Comparison of ENCODE assay signal across 15 mouse cellular contexts in genomic region chr2:51073040-51073594, GRCm38 (mm10).
DNase-seq lines count a peak whose midpoint lies in the region; ATAC-seq lines count a peak whose summit lies in the region.
"Had no signal": no experiment of that assay in that cellular context is flagged by ENCODE, and none has a peak within 500 bp of the region (broad histone marks: within the 10 kb centered on the region; RNA-seq: fewer than 3 reads in every experiment).

No protein-coding gene starts in this region.

- H3K27me3 ChIP-seq in liver, embryonic 11.5 days (replicated peaks; ENCODE audit: control insufficient read depth, insufficient read depth, low read length): no peaks in the 10 kb centered on the region
- H3K27me3 ChIP-seq in intestine, embryonic 14.5 days (replicated peaks; ENCODE audit: control insufficient read depth, insufficient read depth, low read length): no peaks in the 10 kb centered on the region
- no peaks in the 10 kb centered on the region for H3K27me3 ChIP-seq in stomach, embryonic 15.5 days (replicated peaks)
- H3K27me3 ChIP-seq: embryonic facial prominence, embryonic 12.5 days; forebrain, embryonic 13.5 days; midbrain, embryonic 12.5 days had no signal

- no peak overlapping the region for H3K9ac ChIP-seq in liver, embryonic 11.5 days (ENCODE audit: low read depth, low read length)
- H3K9ac ChIP-seq in intestine, embryonic 14.5 days (ENCODE audit: low read length): no peak overlapping the region
- H3K9ac ChIP-seq in stomach, embryonic 15.5 days: no peak overlapping the region
- H3K9ac ChIP-seq: embryonic facial prominence, embryonic 12.5 days; forebrain, embryonic 13.5 days; midbrain, embryonic 12.5 days had no signal

- H3K4me3 ChIP-seq in liver, embryonic 11.5 days (ENCODE audit: low read depth, low read length): no peak overlapping the region
- no peak overlapping the region for H3K4me3 ChIP-seq in intestine, embryonic 14.5 days (ENCODE audit: low read depth, low read length)
- no peak overlapping the region for H3K4me3 ChIP-seq in stomach, embryonic 15.5 days (replicated peaks)
- H3K4me3 ChIP-seq: embryonic facial prominence, embryonic 12.5 days; forebrain, embryonic 13.5 days; left cerebral cortex, adult 2 months; midbrain, embryonic 12.5 days had no signal

- H3K27ac ChIP-seq in liver, embryonic 11.5 days (ENCODE audit: low read depth, low read length): no peak overlapping the region
- H3K27ac ChIP-seq in intestine, embryonic 14.5 days (ENCODE audit: low read depth): no peak overlapping the region
- no peak overlapping the region for H3K27ac ChIP-seq in stomach, embryonic 15.5 days
- H3K27ac ChIP-seq: embryonic facial prominence, embryonic 12.5 days; forebrain, embryonic 13.5 days; hindbrain, postnatal 0 days; left cerebral cortex, adult 2 months; midbrain, embryonic 12.5 days had no signal

- H3K9me3 ChIP-seq in liver, embryonic 11.5 days (ENCODE audit: control insufficient read depth, low read length): no peaks in the 10 kb centered on the region
- H3K9me3 ChIP-seq in intestine, embryonic 14.5 days (ENCODE audit: control insufficient read depth, low read length): no peaks in the 10 kb centered on the region
- no peaks in the 10 kb centered on the region for H3K9me3 ChIP-seq in stomach, embryonic 15.5 days
- H3K9me3 ChIP-seq: embryonic facial prominence, embryonic 12.5 days; forebrain, embryonic 13.5 days; midbrain, embryonic 12.5 days had no signal

- 47% methylated on average over 14 of the region's 14 CpGs for WGBS in liver, embryonic 11.5 days
- WGBS in intestine, embryonic 14.5 days: 58% methylated on average over 14 of the region's 14 CpGs
- 56% methylated on average over 14 of the region's 14 CpGs for WGBS in stomach, embryonic 15.5 days

- no peaks in the 10 kb centered on the region for H3K4me1 ChIP-seq in liver, embryonic 11.5 days (replicated peaks; ENCODE audit: control insufficient read depth, insufficient read depth, low read length)
- peaks cover 5% of the 10 kb centered on the region for H3K4me1 ChIP-seq in intestine, embryonic 14.5 days (replicated peaks; ENCODE audit: control insufficient read depth, insufficient read depth, low read length)
- no peaks in the 10 kb centered on the region for H3K4me1 ChIP-seq in stomach, embryonic 15.5 days
- H3K4me1 ChIP-seq: embryonic facial prominence, embryonic 12.5 days had no signal

- peak overlapping the region; percentile 34 for H3K4me2 ChIP-seq in liver, embryonic 11.5 days
- peak overlapping the region; percentile 20 for H3K4me2 ChIP-seq in intestine, embryonic 14.5 days (ENCODE audit: low read length)
- H3K4me2 ChIP-seq in stomach, embryonic 15.5 days: peak overlapping the region; percentile 25; the same call in 1 of the 2 replicates
- H3K4me2 ChIP-seq: embryonic facial prominence, embryonic 12.5 days; forebrain, embryonic 13.5 days; midbrain, embryonic 12.5 days had no signal

- DNase-seq in liver, embryonic 11.5 days (ENCODE audit: low spot score): no peak
- no peak for DNase-seq in liver
- DNase-seq in ZHBTc4 (ENCODE audit: low read depth, low spot score): peak; percentile 73
- peak; percentile 49 for DNase-seq in intestine, embryonic 14.5 days (ENCODE audit: low spot score)
- no peak for DNase-seq in right cerebral cortex, postnatal 25 days
- DNase-seq: cerebellum, postnatal 10 days; kidney, postnatal 10 days; thymus, postnatal 4 days had no signal

- no peak for ATAC-seq in liver, embryonic 11.5 days (replicated peaks; ENCODE audit: low FRiP score)
- ATAC-seq in intestine, embryonic 14.5 days (replicated peaks; ENCODE audit: low FRiP score, low TSS enrichment, low read depth): no peak
- no peak for ATAC-seq in stomach, embryonic 15.5 days (ENCODE audit: insufficient read depth, low FRiP score, low read depth)
- no peak for ATAC-seq in activated CD4-positive, CD25-positive, alpha-beta regulatory T cell, adult 4 months
- ATAC-seq: forebrain, embryonic 13.5 days; hindbrain, postnatal 0 days had no signal

- no peaks in the 10 kb centered on the region for H3K36me3 ChIP-seq in liver, embryonic 11.5 days (ENCODE audit: control insufficient read depth, insufficient read depth, low read length)
- no peaks in the 10 kb centered on the region for H3K36me3 ChIP-seq in intestine, embryonic 14.5 days (ENCODE audit: control insufficient read depth, insufficient read depth, low read length)
- H3K36me3 ChIP-seq in stomach, embryonic 15.5 days: no peaks in the 10 kb centered on the region
- H3K36me3 ChIP-seq: embryonic facial prominence, embryonic 12.5 days; midbrain, embryonic 12.5 days had no signal

Comparison
In these comparisons a context has a peak if more than half of its experiments do, and no peak if none do; other contexts are left out.
1. DNase-seq: peak in ZHBTc4 (single experiment) and intestine, embryonic 14.5 days (single experiment); none in liver, embryonic 11.5 days (single experiment), liver (single experiment) and right cerebral cortex, postnatal 25 days (single experiment).
2. Peak in every context shown above with its lines, with median percentiles within 50 percentile points of each other: H3K4me2 ChIP-seq.